Mouse (Mus musculus): Measurements from ENCODE around the gene Zyx.

Gene Zyx

GRCm38 (mm10) chr6:42350021-42350967 is 864 bp downstream of the Zyx start:
- DNase-seq (ENCODE audit: low read depth, low spot score), result no peak

- no peak for DNase-seq (ENCODE audit: low read depth, low spot score)
Measured at GRCm38 (mm10) chr6:42350968-42351775, 1.7 kb downstream of the Zyx start.

DNA sequence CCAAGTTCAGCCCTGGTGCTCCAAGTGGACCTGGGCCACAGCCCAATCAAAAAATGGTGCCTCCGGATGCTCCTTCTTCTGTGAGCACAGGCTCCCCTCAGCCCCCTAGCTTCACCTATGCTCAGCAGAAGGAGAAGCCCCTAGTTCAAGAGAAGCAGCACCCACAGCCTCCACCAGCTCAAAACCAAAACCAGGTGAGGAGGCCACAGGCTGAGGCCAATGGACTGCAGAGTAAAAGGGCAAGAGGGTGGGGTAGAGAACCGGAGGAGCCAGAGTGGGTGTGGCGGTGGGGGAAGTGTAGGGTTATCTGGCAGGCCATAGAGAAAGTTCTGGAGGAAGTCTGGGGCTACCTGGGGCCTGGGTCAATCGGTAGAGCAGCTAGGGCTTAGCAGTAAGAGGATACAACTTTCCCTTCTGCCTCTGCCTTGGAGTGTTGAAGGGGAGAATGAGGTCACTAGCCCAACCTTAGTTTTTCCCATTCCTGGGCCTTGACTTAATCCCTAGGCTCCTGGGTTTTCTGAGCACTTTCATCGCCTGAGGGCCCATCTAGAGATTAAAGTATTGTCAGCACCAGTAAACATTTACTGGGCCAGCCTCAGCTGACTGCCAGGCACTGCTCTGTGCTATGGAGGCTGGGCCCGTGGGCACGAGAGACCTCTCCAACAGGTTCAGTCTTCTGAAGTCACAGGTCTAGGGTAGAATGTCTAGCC is 2.5 kb downstream of the Zyx start:
- DNase-seq (ENCODE audit: low read depth, low spot score), result no peak

- no peak for DNase-seq (ENCODE audit: low read depth, low spot score)
Measured at GRCm38 (mm10) chr6:42352486-42352846, 3.0 kb downstream of the Zyx start.

GRCm38 (mm10) chr6:42353180-42353579 is 3.8 kb downstream of the Zyx start:
- DNase-seq (ENCODE audit: low read depth, low spot score), result no peak

DNA sequence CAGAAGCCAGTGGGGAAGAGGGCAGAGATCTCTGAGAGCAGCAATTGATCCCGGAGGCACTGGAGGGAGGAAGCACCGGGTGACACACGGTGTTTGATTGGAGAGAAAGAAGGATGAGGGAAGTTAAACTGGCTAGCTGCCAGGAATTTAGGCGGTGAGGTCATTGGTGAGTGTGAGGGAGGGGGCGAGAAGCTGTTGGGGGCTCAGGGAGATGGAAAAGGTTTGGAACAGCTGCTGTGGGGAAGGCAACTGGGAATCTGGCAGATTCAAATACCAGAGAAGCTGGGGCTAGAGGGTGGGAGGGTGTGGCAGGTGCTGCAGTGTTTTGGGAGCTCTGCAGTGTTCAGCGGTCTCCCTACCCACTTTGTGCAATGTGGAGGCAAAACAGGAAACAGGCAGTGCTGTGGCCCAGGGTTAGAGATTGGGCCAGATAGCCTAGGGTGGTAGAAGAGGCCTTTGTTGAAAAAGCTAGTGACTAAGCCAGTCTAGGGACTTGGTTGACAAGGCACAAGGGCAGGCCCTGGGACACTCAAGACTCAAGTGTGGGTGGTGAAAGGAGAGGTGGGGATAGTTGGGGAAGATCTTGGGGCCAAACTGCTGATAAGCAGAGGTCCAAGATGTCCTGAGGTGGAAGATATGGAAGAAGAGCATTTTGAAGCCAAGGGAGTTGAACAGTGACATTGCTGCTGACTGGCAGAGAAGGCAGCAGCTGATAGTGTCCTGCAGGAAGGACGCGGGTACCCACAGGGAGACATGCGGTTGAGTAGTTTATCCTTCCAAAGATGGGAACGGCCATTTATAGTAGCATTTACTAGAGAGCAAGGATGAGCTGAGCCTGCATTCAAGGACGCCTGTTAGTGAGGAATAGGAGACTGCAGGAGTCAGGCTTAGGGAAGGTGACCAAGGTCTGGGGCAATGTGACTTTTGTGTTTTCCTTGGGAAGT is 4.9 kb downstream of the Zyx start:
- no peak for DNase-seq (ENCODE audit: low read depth, low spot score)

DNA sequence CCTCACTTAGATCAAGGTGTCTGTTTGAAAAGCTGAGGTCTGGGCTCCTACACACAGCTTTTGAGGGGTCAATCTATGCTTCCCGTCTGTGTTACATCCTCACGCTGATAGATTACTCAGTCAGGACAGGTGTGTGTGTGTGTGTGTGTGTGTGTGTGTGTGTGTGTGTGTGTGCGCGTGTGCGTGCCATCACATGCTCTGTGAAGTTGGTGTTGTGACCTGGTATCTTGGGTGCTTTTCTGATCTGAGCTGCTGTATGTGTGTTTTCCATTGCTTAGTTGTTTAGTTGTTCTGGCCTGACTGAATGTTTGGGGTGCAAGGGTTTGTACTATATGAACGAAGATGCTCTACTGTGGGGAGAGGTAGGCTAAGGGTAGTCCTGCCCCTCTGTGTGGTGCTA is 5.9 kb downstream of the Zyx start:
- no peak for DNase-seq (ENCODE audit: low read depth, low spot score)

DNA sequence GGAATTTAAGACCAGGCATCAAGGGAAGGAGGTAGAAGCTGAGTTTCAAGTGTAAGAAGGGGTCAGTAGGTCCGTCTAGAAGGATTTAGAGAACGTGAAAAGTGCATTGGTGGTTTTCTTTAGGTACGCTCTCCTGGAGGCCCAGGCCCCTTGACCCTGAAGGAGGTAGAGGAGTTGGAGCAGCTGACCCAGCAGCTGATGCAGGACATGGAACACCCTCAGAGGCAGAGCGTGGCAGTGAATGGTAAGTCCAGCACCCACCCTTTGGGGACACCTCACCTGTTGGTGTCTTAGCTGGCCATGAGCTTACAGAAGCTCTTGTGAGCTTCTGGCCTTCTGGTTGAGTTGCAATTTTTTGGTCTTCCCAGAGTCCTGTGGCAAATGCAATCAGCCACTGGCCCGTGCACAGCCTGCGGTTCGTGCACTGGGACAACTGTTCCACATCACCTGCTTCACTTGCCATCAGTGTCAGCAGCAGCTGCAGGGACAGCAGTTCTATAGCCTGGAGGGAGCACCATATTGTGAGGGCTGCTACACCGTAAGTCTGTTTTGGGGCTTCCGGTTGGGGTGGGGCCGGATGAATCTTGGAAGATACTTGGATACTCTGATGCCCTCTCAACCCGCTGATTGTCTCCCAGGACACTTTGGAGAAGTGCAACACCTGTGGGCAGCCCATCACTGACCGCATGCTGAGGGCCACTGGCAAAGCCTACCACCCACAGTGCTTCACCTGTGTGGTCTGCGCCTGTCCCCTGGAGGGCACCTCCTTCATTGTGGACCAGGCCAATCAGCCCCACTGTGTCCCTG is 6.6 kb downstream of the Zyx start:
- no peak for DNase-seq (ENCODE audit: low read depth, low spot score)

- DNase-seq (ENCODE audit: low read depth, low spot score), result no peak
Measured at GRCm38 (mm10) chr6:42356913-42357312, 7.5 kb downstream of the Zyx start.

DNA sequence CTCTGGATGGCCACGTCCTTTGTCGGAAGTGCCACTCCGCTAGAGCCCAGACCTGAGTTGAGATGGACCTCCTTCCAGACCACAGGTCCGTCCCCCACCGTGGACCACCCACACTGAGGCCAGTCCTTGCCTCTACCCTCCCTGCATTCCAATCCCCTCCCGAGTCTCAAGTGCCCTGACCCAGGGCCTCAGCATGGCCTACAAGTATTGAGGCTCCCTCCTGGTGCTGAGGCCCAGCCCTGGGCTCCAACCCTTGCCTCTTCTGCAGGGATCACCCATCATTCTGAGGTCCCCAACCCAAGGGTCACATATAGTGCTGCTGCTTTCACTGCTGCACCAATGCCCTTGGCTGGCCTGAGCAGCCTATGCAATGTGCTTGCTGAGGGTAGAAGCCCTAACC is 8.5 kb downstream of the Zyx start:
- DNase-seq (ENCODE audit: low read depth, low spot score), result no peak

DNA sequence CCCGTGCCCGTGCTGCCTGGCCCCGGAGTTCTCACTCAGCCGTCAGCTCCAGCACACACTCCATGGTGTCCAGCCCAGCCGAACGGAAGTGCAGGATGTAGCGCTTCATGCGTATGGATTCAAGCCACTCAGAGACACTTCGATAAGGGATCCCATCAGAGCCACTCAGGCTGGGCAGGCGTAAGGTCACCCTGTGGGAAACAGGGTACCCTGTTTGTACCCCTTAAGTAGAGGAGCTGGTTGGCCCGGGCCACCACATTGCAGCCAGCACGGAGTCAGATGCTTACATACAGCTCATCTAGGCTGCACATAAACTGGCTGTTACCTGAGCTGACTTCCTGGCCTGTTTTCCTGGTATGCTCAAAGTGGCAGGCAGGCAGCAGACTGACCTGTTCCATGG is 9.5 kb downstream of the Zyx start:
- no peak for DNase-seq (ENCODE audit: low read depth, low spot score)

DNA sequence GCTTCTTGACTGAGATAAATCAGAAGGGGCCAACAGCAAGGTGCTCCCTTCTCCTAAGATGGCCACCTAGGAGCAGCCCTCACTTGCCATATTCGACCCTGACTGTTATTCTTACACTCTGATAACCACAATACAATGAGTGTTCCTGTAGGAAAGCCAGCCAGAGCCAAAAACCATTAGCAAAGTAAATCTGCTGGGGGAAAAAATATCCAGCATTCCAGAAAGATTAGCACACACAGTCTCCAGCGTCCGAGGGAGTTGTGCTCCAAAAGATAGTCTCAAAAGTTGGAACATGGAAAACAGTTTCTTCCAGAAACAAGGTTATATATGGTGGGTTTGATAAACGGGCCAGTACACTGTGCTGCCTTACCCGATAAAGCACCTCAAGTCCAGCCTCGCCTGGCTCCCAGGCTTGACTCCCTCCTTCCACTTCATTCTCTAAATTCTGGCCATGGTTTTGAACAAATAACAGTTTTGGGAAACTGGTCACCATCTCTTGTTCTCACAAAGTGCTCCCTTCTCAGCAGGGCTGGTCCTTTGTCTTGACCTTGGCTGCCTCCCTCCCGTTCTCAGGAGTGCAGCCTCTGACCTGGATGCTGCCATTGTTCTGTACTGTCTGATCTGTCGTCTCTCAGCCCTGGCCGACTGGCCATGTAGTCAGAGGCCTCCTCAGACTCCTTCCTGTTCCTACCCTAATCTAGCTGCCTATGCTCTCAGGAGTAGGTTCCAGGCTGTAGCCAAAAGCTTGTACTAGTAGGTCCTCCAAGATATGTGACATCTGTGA is 10.1 kb downstream of the Zyx start:
- no peak for DNase-seq (ENCODE audit: low read depth, low spot score)

DNA sequence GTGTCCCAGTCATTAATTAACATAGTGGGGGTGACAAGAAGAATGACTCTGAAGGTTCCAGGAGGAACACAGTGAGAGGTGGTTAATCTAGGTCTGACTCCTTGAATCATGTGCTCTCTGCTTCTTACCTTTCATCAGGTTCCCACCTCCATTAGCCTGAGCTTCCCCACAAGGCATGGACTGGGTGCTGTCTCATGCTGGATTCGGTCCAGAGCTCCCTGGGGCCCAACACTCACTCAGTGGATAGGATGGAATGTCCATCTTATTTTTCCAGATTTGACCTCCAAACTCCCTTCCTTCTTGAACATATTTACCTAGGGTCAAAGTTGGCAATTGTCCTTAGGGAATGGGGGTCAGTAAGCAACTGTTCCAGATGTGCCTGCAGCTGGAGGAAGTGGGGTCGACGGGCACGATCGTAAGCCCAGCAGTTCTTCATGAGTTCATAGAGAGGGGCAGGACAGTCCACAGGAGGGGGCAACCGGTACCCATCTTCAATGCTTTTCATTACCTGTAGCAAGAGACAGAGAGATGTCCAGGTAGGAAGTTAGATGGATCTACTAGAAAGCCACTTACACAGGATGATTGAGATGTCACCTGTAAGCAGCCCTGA is 10.9 kb downstream of the Zyx start:
- no peak for DNase-seq (ENCODE audit: low read depth, low spot score)

DNA sequence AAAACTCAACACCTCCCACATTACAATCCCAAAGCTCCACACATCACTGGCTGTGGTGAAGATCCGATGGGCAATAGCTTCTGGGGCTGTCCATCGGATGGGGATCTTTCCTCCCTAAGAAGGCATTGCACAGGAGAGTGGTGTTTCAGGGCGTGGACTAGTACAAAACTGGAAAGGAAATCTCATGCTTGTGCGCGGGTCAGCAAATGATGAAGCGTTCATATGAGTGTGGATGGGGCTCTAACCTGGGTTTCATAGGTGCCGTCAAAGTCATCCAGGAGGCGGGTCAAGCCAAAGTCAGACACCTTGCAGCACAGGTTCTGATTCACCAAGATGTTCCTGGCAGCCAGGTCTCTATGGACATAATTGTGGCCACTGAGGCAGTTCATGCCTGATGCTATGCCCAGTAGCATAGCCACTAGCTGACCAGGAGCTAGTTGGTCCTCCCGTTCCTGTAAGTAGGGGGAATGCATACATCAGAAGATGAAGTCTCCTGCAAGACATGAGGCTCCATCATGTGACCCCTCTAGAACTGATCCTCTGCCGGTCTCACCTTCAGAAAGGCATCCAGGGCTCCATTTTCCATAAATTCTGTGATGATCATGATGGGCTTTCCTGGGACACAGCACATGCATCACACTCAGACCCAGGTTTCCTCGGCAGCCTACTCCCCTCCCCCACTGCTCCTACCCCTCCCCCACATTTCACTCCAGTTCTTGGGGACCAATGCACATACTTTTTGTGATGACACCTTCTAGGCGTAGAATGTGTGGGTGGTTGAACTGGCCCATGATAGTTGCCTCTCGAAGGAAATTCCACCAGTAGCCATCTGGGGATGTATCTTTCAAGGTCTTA is 11.8 kb downstream of the Zyx start:
- DNase-seq (ENCODE audit: low read depth, low spot score), result no peak

DNA sequence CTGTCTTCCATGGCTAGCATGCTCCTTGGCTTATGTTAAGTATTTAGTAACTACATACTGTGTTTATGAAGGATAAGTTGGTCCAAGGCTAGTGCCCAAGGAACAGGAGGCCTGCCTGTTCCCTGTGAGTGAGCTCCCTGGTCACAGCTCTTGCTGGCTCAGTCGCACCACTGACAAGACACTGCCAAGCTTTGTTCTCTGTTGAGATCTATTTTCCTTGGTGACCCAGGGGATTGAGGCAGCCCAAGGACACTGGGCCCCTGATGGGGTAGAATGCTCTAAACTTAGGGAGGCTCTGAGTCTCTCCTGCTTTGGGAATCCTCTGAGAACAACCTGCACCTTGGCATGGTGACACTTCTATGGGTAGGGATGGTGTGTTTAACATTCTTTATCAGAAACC is 12.6 kb downstream of the Zyx start:
- DNase-seq (ENCODE audit: low read depth, low spot score), result no peak

DNA sequence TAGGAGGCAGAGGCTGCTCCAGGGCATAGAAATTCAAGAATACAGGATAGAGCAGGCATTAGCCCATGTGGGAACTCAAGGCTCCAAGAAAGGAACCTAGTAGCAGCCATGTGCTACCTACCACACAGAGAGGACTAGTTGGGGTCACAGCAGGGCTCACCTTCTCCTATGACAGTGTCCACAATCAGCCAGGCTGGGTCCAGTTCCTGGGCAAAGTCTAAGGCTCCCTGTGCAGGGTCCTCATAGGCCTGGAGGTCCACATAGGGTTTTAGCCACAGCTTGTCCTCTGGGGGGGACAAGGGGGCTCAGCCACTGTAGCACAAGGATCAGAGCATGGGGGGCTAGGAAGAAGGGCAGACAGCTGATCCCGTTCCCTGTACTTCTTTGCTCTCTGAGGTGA is 13.1 kb downstream of the Zyx start:
- no peak for DNase-seq (ENCODE audit: low read depth, low spot score)

- DNase-seq (ENCODE audit: low read depth, low spot score), result no peak
Measured at GRCm38 (mm10) chr6:42362974-42363373, 13.5 kb downstream of the Zyx start.

- no peak for DNase-seq (ENCODE audit: low read depth, low spot score)
Measured at GRCm38 (mm10) chr6:42364066-42364465, 14.6 kb downstream of the Zyx start.
